Mouse (Mus musculus) lung, postnatal 0 days (tissue): ENCODE measurements around the gene Olfr1499.
"Not testable (repeated sequence)": the region's sequence is repeated elsewhere in the genome, so short reads cannot be mapped to it uniquely, and the experiment has no call there.

Experiments used
- CTCF ChIP-seq: IDR thresholded peaks from 2 replicates; pipeline ENCODE4 v1.5.1; 2016; ENCODE audit warnings: antibody characterized with exemption, mild to moderate bottlenecking
- EP300 ChIP-seq: IDR thresholded peaks from 2 replicates; pipeline ENCODE4 v1.6.1; 2016; ENCODE audit warnings: antibody characterized with exemption, mild to moderate bottlenecking, control low read depth

DNA sequence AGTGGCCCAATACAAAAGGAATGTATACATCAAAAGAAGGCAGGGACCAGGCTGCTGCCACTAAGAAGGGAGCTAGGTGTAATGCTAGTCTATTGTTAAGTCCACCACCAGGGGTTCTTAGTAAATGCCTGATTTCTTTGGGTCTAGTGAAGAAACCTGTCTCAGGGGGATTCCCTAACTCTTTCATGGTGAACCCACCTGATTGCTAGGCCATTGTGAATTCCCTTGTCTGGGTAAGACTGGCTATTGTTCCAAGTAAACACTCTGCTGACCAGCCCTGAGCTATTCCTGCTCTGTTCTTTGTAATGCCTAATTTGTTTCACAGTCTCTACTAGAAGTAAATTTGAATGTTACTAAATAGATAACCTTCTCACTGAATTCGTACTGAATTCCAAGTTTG is 13.8 kb downstream of the Olfr1499 start:
- TF ChIP-seq CTCF, EP300: not testable (repeated sequence)
